Mouse (Mus musculus) heart, adult 8-10 months (tissue): ENCODE results near the gene Adprh. TPM values are rescaled to one million over a fixed set of nuclear protein-coding genes. Genes with fewer than 3 reads are reported as not detected.
"Not testable (repeated sequence)": the region's sequence is repeated elsewhere in the genome, so short reads cannot be mapped to it uniquely, and the experiment has no call there.

Experiments
- DNase-seq: peaks from one replicate; pipeline ENCODE4 v3.0.0; 2022; ENCODE audit warnings: low spot score
- total RNA-seq, 4 experiments: library from RNA; stranded (reverse); gene quantifications; 2 replicates each; pipeline ENCODE4 v1.2.4; 2022

The Adprh gene
- total RNA-seq, result 10 to 100 TPM; 23.8 to 24.8 (median 24.0) TPM

GRCm38 (mm10) chr16:38452442-38453202 lies at the start of gene Adprh:
Adprh (minus strand) TSS chr16:38452703.
- DNase-seq, result peak; percentile 92

- DNase-seq, result no peak
Measured at GRCm38 (mm10) chr16:38496604-38497140, 44.2 kb upstream of the Adprh start.

GRCm38 (mm10) chr16:38493890-38494289 lies 41.4 kb upstream of the Adprh start:
- peak; percentile 19 for DNase-seq

- DNase-seq, result no peak
Measured at GRCm38 (mm10) chr16:38492551-38492950, 40.0 kb upstream of the Adprh start.

- no peak for DNase-seq
Measured at GRCm38 (mm10) chr16:38483582-38484309, 31.2 kb upstream of the Adprh start.

- DNase-seq, result peak; percentile 28
Measured at GRCm38 (mm10) chr16:38482780-38483562, 30.5 kb upstream of the Adprh start.

GRCm38 (mm10) chr16:38481327-38481726 lies 28.8 kb upstream of the Adprh start:
- DNase-seq, result no peak

GRCm38 (mm10) chr16:38478296-38478695 lies 25.8 kb upstream of the Adprh start:
- no peak for DNase-seq

- not testable (repeated sequence) for DNase-seq
Measured at GRCm38 (mm10) chr16:38477241-38477608, 24.7 kb upstream of the Adprh start.

GRCm38 (mm10) chr16:38476312-38477240 lies 24.1 kb upstream of the Adprh start:
- DNase-seq, result peak; percentile 39

GRCm38 (mm10) chr16:38475681-38476311 lies 23.3 kb upstream of the Adprh start:
- no peak for DNase-seq

- no peak for DNase-seq
Measured at GRCm38 (mm10) chr16:38474677-38475286, 22.3 kb upstream of the Adprh start.

GRCm38 (mm10) chr16:38473661-38474060 lies 21.2 kb upstream of the Adprh start:
- DNase-seq, result no peak

- DNase-seq, result no peak
Measured at GRCm38 (mm10) chr16:38472507-38472873, 20.0 kb upstream of the Adprh start.

- no peak for DNase-seq
Measured at GRCm38 (mm10) chr16:38471697-38472506, 19.4 kb upstream of the Adprh start.

GRCm38 (mm10) chr16:38469437-38469836 lies 16.9 kb upstream of the Adprh start:
- DNase-seq, result no peak

- no peak for DNase-seq
Measured at GRCm38 (mm10) chr16:38468706-38469018, 16.2 kb upstream of the Adprh start.

- no peak for DNase-seq
Measured at GRCm38 (mm10) chr16:38467917-38468705, 15.6 kb upstream of the Adprh start.
